Mouse (Mus musculus): ENCODE data around the gene Mrps26. TPM values are rescaled to one million over a fixed set of nuclear protein-coding genes. Genes with fewer than 3 reads are reported as not detected.

The Mrps26 gene
- 52.1 TPM for total RNA-seq (2023)

DNA sequence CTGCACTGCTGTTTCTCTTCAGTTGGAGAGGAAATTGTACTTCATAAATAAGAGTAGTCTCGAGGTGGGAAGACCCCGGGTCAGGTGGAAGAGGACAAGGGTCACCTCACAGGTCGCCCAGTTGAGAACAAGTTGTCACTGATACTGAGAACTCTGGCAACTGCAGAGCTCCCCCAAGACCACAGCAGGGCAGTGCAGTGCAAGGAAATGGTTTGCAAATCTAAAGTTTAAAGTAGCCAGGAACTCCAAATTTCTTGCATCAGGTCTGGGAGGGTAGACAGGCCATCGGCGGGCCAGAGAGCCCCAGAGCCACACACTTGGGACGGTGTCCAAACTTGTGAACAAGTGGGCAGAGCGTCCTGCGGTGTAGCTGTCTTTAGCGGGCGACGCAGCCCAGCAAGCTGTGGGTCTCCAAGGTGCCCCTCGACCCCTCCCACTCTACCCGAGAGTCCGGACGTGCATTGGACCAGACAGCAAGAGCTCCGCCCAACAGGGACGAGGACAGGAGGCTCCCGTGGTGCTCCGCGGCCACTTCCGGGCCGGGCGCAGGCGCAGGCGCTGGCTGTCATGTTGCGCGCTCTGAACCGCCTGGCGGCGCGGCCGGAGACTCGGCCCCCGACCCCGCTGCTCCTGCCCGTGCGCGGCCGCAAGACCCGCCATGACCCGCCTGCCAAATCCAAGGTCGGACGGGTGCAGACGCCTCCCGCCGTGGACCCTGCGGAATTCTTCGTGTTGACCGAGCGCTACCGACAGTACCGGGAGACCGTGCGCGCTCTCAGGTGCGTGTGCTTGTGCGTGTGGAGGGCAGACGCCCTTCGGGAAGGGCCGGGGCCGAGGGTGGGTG lies at the start of gene Mrps26:
Gene Mrps26 (plus strand): TSS at position 531 of the 844 bp plus-strand sequence.

DNA sequence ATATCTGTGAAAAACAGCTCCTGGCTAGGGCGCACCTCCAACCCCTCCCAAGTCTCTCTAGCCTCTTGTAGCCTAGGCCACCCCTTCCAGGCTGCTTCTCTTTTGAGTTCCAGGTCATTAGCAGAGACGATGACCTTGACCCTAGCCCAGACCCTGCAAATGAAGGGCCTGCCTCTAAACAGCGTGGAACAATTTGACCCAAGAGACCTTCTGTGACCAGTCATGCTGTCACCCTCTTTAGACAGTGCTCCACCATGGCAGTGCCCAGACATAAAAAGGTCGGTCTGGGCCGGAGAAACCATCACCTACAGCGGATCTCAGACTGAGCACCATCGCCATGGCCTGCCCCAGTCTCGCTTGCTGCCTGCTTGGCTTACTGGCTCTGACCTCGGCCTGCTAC lies 12.3 kb downstream of the Mrps26 start, which contains the start of gene Oxt:
Gene Oxt (plus strand): TSS at position 301 of the 400 bp plus-strand sequence.

DNA sequence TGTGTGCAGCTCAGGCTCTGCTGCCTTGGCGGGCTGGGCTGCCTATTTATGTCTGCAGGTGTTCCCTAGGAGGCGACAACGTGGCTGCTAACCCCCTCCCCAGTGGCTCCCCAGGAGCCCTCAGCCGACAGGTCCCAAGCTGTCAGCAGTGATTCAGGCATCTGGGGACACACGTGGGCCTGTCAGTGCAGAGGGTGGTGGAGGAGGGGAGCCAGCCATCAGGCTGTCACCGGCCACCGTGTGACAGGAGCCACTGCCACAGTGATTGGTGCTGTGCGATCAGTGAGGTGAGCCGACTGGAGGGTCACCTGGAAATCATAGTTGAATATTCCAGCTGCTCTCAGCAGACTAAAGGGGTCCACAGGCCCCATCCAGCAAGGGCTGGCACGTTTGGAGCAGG lies 19.0 kb downstream of the Mrps26 start, which contains the start of gene Avp:
Gene Avp (minus strand): TSS at position 3 of the 400 bp plus-strand sequence.

Other genes with a start within 250 kb of the Mrps26 start
- 0.35 TPM for gene Cpxm1, start 166.2 kb upstream of the Mrps26 start, total RNA-seq (2023)
- gene Gm28372, start 158.5 kb upstream of the Mrps26 start, total RNA-seq (2023): not detected
- not detected for gene 1700020A23Rik, start 158.5 kb upstream of the Mrps26 start, total RNA-seq (2023)
- not detected for gene Tmem239, start 157.3 kb upstream of the Mrps26 start, total RNA-seq (2023)
- 129 TPM for gene Vps16, start 139.4 kb upstream of the Mrps26 start, total RNA-seq (2023)
- 21.5 TPM for gene Pced1a, start 139.0 kb upstream of the Mrps26 start, total RNA-seq (2023)
- gene Ptpra, start 113.5 kb upstream of the Mrps26 start, total RNA-seq (2023): 132 TPM
- gene Oxt, start 12.4 kb downstream of the Mrps26 start, total RNA-seq (2023): not detected
- gene Avp, start 18.8 kb downstream of the Mrps26 start, total RNA-seq (2023): not detected
- gene Fastkd5, start 66.3 kb downstream of the Mrps26 start, total RNA-seq (2023): 4.5 TPM
- 2.7 TPM for gene Ubox5, start 66.3 kb downstream of the Mrps26 start, total RNA-seq (2023)
- 5.4 TPM for gene Lzts3, start 79.1 kb downstream of the Mrps26 start, total RNA-seq (2023)
- gene Ddrgk1, start 100.9 kb downstream of the Mrps26 start, total RNA-seq (2023): 146 TPM
- 10.3 TPM for gene Itpa, start 103.9 kb downstream of the Mrps26 start, total RNA-seq (2023)
- 1.1 TPM for gene Slc4a11, start 133.8 kb downstream of the Mrps26 start, total RNA-seq (2023)

Measured in CD4-positive naive resting alpha-beta T cell, adult 76 days (primary cell).